Mouse (Mus musculus) cerebellum, adult 2 months (tissue): ENCODE data around the gene Crcp.
A peak's percentile ranks its signal among the peaks of the same experiment; 100 is the strongest.

Experiments used
- CTCF ChIP-seq: fragments of 200-500 bp; IDR thresholded peaks from 2 replicates; pipeline ENCODE4 v1.5.1; 2011; ENCODE audit warnings: low read depth, mild to moderate bottlenecking, control low read depth, low read length, moderate library complexity, borderline replicate concordance; ENCODE audit not compliant: insufficient read depth
- POLR2A ChIP-seq: fragments of 200-500 bp; IDR thresholded peaks from 2 replicates; pipeline ENCODE4 v1.6.1; 2011; ENCODE audit warnings: low read length, control low read depth, borderline replicate concordance; ENCODE audit not compliant: insufficient read depth

- TF ChIP-seq CTCF (peak; percentile 74), POLR2A (no peak)
Observed at GRCm38 (mm10) chr5:130037752-130038455, 8.8 kb downstream of the Crcp start.
